Mouse (Mus musculus) heart, adult 11 months (tissue): ENCODE measurements around the gene Stk26.

ENCODE experiments used
- DNase-seq: peaks from one replicate; pipeline ENCODE4 v3.0.0; 2022

The Stk26 gene

DNA sequence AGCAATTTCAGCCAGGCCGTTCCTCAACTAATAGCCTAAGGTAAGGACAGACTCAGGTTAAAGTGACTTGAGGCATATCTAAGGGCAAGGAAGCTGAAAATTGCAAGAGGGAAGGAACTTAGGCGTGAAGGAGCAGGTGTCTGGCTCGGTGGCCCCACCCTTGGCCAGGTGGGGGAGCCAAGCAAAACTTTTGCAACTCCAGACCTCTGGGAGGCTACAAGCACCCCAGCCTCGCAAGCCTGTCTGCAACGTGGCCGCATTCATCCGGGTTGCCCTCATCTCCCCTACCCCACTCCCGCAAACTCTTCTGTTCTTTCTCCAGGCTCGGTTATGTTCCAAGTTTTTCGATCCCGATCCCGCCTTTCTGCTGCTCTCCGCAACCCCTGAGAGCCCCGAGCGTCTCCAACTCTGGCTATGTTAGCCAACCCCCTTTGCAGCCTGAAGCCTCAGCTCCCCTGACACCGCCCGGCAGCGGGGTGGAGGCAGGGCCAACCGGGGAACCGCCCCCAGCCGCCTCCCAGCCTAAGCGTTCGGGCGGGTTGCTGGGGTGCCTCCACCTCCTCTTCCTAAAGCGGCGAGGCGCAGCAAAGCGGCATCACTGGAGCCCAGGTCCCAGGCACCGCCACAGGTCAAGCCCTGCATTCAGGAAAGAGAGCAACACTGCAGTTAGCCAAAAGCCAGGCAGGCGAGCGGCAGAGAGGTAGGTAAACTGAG, at the start of gene Stk26:
Gene Stk26 (plus strand): TSS at position 201 of the 714 bp plus-strand sequence.
- DNase-seq, result peak; percentile 95

- peak; percentile 84 for DNase-seq
Observed at GRCm38 (mm10) chrX:50793005-50793680, 47.7 kb upstream of the Stk26 start.

DNA sequence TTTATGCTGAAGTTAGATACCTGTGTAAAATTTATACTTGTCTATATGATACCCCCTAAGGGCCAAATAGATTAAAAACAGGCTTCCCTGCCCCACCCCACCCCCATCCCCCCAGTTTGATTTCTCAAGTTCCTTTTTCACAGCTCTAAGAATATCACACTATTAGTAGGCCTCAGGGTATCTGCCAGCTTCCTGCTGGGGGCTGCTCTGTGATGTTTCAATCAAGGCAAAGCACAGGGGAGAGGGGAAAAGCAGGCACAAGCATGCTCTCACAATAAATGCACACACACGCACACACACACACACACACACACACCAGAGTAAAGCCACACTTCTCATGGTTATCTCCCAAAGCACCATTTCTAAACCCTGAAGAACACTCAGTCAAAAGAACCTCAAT, 43.0 kb upstream of the Stk26 start:
- DNase-seq, result no peak

GRCm38 (mm10) chrX:50798571-50798970, 42.3 kb upstream of the Stk26 start:
- DNase-seq, result no peak

GRCm38 (mm10) chrX:50799656-50800188, 41.1 kb upstream of the Stk26 start:
- no peak for DNase-seq

DNA sequence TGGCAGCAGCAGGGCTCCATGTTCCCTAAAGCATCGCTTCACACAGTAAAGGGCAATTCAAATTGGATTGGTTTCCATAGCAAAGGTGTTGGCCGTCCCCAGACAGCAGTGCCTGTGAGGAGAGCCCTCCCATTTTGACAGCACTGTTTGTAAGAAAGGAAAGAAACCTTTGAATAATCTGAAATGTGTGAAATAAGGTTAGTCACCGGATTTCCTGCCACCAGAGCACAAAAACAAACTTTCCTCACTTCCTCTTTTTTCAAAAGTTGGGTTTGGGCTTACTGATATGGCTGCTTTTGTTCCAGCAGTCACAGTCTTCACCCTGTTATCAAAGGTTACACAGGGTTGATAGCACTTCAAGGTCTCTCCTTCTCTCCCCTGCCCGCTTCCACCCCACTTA, 35.2 kb upstream of the Stk26 start:
- DNase-seq, result no peak

DNA sequence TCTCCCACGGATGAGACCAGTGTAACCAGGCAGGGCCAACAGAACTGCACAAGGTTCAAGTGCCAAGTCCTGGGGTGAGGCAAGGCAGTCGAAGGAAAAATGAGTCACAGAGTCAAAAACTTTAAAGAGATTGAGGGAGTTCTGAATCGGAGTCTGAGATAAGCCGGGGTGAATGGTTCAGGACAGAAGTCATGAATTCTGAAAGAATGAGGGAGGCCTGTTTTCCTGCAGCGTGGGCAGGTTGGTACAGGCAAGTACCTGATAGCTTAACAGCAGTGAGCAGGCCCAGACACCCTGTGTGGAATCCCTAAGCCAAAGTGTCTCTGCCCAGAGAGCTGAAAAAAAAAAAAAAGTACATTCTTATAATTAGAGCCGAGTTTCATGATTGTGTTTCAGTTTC, 17.0 kb upstream of the Stk26 start:
- DNase-seq, result peak; percentile 55

DNA sequence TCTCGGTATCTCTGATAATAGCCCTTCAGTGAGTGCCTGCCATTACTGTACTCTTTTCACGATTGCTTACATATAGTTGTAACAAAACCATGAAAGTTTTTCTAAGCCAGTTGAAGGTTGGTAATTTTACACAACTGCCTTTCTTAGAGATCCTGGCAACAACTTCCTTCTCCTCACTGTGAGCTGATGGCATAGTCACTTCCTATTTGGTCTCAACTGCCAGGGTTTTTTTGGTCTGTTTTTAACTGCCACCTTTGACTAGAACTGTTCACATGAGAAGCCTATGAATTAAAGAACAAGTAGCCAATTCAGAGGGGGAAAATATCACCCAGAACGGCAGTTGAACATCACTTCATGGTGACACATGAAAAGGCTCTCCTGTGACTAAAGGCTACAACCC, 5.3 kb upstream of the Stk26 start:
- no peak for DNase-seq

- DNase-seq, result no peak
Observed at GRCm38 (mm10) chrX:50836029-50836691, 4.7 kb upstream of the Stk26 start.

DNA sequence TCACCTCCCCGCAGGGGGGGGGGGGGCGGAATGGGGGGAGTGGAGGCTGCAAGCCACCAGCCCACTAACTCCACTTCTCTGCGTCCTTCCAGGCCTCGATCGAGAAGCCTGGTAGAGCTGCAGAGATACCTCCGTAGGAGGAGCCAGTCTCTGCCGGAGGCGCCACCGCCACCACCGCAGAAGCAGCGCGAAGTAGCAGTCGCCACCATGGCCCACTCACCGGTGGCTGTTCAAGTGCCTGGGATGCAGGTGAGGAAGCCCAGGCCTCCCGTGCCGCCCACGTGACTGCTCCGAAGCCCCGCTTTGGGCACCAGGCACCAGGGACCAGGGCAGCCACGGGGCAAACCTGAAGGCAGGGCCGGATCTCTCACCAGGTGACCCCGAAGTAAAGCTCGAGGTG, 740 bp downstream of the Stk26 start:
- DNase-seq, result peak; percentile 80

- DNase-seq, result no peak
Observed at GRCm38 (mm10) chrX:50842046-50842445, 1.2 kb downstream of the Stk26 start.

GRCm38 (mm10) chrX:50850428-50851184, 9.8 kb downstream of the Stk26 start:
- DNase-seq, result no peak

DNA sequence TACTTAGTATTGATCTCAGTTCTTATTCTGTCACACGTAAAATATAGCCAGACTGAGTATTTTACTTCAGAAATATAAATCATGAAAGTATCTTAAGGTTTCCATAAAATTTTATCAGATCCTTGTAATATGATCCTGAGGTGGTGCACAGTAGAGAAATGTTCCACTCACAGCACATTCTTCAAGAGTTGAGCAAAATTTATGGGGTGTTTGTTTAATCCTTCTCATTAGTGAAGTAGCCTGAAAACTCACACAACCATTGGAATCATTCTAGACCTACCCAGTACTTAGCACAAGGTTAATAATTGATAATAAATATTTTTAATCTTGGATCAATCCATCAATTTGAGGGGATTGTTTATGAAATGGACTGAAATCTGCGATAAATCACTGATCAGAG, 22.9 kb downstream of the Stk26 start:
- DNase-seq, result no peak

GRCm38 (mm10) chrX:50864734-50865133, 23.9 kb downstream of the Stk26 start:
- DNase-seq, result no peak

DNA sequence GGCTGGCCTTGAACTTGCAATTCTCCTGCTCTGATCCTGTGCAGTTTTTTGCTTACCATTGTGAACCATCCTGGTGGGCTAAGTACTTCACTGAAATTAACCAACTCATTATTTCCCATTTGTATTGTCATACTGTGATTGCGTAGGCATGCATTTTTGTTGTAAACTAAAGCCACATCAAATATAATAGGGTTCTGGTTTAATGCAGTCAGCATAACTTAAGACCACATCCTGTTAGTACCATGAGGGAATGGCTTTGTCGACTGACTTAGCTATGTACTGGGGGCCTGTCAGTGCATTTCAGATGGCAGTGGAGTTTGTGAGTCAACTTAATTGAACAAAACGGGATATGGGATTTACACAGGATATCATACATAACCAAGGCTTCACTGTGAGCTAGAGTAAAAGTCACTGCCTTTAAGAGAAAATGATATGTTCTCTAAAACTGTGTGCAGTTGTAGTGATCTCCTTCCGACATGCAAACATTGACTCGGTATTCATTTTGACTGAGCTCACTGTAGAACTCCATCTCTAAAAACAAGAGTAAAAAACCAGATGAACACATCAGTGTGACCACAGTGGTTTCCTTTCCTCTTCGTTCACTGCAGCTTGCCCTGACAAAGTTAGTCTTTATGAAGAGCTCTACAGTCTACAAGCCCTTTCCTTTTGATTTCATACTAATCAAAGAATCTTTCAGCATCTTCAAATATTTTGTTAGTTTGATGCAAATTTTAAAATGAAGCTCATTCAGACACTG, 33.6 kb downstream of the Stk26 start:
- DNase-seq, result no peak

DNA sequence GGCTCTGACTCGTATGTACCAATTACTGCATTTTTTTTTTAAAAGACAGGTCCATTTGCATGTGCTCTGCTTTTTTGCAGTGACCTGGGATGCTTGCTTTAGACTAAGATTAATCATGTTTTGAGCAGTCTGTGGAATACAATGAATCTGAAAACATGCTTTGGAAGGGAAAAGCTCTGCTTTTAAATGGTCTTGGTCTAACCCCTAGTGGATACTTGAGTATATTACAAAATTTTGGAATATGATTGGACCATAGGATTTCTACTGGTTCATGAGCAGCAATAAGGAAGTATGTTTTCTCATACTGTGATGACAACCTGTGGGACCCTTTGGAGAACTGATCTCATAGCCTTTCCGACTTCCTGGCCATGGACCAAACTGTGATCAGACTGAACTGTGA, 47.2 kb downstream of the Stk26 start:
- no peak for DNase-seq

- DNase-seq, result no peak
Observed at GRCm38 (mm10) chrX:50903497-50903896, 62.6 kb downstream of the Stk26 start.

GRCm38 (mm10) chrX:50909915-50910314, 69.1 kb downstream of the Stk26 start:
- no peak for DNase-seq

GRCm38 (mm10) chrX:50917389-50917788, 76.5 kb downstream of the Stk26 start:
- DNase-seq, result no peak

GRCm38 (mm10) chrX:50918754-50919153, 77.9 kb downstream of the Stk26 start:
- no peak for DNase-seq

DNA sequence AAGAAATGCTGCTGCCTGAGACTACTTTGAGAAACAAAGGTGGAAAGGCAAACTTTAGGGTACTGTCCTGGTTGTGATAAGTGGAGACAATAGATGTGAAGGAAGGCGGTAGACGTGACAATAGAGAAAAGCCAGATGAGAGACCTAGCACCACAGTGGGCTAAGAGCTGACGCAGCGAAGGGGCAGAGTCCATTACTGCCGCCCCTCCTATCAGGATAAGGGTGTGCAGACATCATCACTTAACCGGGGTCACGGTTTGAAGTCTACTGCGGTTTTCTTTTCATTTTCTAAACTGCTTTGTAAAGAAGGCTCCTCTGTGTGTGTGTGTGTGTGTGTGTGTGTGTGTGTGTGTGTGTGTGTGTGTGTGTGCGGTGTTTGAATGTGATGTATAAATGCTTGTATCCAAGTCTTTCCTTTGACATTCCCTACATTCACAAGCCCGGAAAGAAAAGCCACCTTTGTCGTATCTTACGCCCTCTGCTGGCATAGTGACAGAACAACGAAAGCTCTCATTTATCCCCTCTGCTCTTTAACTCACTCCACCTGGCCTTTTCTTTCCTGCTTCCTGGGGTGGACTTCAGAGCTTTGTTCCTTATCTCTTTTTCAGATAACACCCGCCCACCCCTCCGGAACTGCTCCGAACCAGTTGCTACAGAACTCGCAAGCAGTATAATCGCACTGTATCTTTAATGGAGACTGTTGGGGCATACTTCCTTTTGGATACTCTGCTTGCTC, 84.0 kb downstream of the Stk26 start:
- DNase-seq, result no peak
